Mouse (Mus musculus) activated CD4-positive, CD25-positive, alpha-beta regulatory T cell, adult 4 months (primary cell): ENCODE data around the gene Slc31a1. TPM values are rescaled to one million over a fixed set of nuclear protein-coding genes. Genes with fewer than 3 reads are reported as not detected.

Source experiments
- ATAC-seq: one replicate; pipeline ENCODE4 v1.8.0; 2017
- polyA plus RNA-seq, 2 experiments: library from polyadenylated mRNA; unstranded; fragments of 100-300 nt; shearing (Covaris generic); gene quantifications; one replicate each; pipeline ENCODE4 v1.2.1; 2017

Gene Slc31a1
- 10 to 100 TPM in 1 of 2 experiments, 1 to 10 TPM in 1; 9.7 to 11.0 TPM for polyA plus RNA-seq

DNA sequence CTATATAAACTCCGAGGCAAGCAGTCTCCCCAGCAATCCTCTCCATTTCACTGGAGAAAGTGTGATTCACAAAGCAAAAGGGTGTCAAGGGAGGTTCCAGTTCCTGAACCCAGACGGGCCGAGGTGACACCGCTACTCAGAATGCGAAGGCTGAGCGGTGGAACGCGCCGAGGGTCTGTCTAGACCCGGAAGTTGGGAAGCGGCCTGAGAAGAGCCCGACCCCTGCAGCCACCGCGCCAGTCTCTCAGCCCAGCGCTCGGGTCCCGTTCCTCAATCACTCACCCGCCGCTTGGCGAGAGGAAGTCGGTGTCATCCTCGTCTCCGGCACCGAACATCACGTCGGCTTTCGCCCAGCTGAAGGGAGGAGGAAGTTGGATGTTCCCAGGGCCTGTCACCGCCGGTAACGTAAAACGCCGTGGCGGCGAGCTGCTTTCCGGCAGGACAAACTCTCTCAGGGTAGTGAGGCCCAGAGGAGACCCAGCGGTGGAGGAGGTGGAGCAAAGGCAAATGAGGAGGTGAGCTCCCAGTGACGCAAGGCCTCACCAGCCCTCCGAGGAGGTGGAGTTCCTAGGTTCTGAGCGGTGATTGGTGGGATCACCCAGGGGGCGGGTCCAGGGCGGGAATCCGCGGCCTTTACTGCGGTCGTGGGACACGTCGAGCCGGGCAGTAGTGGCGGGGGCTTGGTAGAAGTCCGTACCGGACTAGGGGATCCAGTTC is at the start of gene Slc31a1, which contains the start of gene Fkbp15:
Gene Slc31a1 (plus strand): TSS at position 640 of the 717 bp plus-strand sequence.
Gene Fkbp15 (minus strand): TSS at position 461 of the 717 bp plus-strand sequence.
- peak; percentile 100 for ATAC-seq

DNA sequence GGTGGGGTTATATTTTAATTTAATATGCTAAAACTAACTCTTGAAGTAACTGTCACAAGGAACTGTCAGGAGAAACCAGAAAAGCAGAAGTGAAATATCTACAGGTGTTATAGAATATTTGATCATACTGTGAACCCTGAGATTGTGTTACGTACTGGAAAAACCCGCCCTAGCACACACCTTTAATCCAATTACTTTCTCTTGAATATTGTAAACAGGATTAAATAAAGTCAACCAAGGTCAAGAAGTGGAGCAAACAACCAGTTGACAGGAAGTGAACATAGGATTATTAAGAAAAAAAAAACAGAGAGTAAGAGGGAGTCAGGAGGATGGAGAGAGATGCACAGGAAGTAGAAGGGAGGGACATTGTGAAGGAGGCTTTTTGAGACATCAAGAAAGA is 47.7 kb upstream of the Slc31a1 start:
- no peak for ATAC-seq

DNA sequence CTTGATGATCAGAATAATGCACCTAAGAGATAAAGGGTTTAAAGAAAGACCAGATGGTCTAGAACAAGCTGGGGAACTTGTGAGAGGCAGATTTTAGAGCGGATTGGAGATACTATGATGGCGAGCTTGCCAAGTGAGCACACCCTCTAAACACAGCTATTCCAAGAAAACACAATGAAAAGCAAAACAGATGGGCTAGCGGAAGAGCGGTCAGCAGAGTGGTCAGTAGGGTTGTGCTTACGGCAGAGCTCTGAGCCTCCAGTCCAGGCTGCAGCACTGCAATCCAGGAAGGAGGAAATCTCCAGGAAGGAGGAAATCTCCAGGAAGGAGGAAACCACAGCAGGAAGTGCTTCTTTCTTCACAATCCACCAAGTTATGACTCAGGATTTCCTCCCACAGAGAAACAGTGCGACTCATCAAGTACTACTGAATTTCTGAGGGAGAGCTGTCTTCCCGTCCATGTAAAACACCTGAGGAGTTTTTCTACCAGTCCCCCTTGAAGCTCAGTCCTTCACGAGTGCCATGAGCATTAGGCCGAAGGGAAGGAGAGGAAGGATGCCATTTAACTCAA is 46.8 kb upstream of the Slc31a1 start:
- ATAC-seq, result no peak

DNA sequence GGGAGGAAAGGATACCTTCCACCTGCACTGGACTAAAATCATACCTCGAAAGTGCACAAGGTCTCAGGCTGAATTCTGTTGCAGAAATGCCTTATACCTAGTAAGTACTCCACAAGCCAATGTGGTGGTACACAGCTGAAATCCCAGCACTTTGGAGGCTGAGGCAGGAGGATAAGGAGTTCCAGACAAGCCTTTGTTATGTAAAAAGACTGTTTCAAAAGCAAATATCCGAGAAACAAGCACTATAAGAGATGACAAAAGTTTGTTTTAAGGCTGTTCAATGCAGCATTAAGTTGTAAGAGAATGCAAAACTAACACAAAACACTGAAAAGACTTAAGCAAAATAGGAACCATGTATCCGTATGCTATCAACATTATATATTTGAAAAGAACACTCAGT is 46.0 kb upstream of the Slc31a1 start:
- no peak for ATAC-seq

DNA sequence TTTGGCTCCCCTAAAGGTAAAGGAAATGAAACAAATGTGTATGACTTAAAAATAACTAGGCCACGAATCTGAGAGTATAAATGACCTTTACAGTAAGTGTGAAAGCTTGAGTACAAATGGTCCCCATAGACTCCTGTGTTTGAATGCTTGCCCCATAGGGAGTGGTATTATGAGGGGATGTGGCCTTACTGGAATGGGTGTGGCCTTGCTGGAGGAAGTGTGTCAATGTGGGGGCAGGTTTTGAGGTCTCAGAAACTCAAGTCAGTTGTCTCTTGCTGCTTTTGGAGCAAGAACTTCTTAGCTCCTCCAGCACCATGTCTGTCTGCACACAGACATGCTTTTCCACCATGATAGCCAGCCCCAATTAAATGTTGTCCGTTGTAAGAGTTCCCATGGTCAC is 44.1 kb upstream of the Slc31a1 start:
- ATAC-seq, result no peak

DNA sequence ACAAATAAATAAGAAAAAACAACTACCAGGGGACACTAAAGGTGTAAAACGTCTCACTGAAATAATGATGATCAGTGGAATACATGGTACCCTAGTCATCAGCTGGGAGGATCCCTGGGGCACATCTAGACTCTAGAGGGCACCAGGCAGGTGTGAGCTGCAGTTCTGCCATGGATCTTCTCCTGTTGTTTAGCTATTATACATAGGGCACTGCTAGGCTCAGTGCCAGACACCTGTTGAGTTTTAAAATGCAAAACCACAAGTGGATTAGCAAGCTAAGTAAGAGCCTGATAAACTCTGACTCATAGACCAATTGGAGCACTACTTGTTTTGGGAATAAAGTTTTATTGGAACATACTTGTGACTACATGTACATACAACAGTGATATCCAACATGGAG is 42.2 kb upstream of the Slc31a1 start:
- no peak for ATAC-seq

DNA sequence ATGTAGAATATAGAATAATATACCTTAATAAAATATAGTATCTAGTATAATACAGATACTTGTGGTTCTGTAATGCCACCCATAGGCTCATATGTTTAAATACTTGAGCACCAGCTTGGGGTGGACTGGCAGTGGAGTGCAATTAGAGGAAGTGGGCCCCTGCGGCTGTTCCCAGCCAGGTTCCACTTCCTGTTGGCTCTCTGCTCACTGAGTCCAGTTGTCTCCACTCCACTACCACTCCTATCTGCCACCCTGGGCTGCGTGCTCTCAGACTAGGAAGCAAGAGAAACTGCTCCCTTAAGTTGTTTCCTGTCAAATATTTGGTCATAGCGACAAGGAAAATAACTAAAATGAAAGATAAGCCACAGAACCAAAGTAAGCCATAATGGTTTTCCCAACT is 37.8 kb upstream of the Slc31a1 start:
- ATAC-seq, result no peak

DNA sequence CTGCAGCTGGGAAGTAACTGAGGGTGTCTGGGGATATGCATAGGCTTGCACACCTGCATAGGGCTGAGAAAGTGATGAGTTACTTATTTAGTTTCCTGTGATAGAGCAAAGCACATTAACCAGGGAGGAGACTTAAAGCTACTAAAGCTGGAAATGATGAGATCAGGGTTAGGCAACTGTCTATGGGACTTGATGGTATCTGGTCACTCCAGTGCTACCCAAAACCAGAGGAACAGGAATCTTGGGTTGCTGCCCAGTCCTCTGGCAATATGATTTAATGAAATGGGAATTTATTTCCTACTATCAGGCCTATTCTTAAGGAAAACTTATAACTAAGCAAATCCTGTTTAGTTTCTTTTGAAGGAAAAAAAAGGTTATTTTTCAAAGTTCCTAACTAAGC is 34.4 kb upstream of the Slc31a1 start:
- no peak for ATAC-seq

DNA sequence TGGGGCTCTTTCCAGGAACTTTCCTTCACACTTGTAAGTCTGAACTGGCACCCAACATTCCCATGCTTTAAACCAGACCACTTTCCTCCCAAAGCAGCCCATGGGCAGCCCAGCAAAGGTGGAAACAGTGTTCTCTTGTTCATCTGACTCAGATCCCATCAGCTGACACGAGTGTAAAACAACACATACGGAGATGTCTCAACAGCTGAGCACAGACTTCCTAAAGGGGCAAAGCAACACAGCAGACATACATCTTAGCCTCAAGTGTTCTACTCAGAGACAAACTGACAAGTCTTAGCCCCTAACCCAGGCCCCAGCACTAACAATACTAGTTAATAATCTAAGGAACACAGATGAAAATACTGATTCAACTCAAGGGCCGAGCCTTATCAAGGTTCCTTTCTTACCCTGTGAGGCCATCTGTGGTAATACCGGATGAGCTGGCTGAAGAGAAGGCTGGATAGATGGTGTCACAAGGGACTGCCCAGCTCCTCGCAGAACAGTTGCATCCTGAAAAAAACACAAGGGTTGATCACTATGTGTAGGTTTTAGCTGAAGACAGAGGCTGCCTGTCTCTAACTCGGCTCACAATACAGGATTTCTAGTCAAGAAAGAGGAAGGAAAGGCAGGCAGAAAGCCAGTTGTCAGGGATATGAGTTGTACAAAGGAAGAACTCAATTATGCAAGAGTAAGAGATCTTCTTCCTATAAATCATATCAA is 31.4 kb upstream of the Slc31a1 start:
- no peak for ATAC-seq

DNA sequence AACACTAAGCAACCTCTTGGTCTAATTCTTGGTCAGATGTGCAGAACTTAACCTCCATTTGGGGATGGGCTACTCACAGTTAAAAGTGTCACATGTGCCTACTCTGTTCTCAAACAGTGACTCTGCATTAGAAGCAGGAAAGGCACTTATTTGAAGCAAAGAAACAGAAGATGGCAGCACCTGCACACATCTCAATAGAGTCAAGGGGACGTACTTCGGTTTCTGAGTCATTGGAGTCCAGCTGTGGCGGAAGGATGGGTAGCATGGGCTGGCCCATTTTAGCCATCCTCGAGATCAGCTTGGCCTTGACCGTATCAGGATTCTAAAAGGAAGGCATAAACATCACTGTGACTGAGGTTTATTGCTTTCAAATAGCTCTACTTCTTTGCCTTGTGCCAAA is 28.6 kb upstream of the Slc31a1 start:
- no peak for ATAC-seq

DNA sequence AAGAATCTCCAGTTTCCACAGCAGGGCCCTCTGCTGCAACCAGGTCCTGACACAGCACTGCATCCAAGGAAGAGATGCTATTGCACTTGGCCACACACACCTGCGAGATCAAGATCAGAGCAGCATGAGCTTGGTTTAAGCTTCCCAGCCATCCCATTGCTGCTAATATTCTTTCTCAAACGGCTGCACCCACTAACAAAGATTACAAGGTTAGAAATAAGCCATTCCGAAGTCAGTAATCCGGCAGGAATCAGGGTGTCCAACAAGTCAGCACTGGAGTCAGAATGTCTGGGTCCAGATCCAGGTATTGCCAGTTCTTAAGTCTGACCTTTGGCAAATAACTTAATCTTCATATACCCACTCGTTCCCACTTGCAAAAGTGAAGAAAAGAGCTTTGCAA is 22.0 kb upstream of the Slc31a1 start:
- no peak for ATAC-seq

DNA sequence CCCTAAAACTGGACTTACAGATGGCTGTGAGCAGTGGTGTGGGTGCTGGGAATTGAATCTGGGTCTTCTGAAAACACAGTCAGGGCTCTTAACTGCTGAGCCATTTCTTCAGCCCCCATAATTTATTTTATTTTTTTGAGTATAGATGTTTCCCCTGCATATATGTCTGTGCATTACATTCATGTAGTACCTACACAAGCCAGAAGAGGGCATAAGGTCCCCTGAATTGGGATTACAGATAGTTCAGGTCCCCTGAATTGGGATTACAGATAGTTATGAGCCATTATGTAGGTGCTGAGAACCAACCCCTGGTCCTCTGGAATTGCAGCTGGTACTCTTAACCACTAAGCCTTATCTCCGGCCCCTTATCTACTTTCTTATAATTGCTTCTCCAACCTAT is 16.5 kb upstream of the Slc31a1 start:
- ATAC-seq, result no peak

DNA sequence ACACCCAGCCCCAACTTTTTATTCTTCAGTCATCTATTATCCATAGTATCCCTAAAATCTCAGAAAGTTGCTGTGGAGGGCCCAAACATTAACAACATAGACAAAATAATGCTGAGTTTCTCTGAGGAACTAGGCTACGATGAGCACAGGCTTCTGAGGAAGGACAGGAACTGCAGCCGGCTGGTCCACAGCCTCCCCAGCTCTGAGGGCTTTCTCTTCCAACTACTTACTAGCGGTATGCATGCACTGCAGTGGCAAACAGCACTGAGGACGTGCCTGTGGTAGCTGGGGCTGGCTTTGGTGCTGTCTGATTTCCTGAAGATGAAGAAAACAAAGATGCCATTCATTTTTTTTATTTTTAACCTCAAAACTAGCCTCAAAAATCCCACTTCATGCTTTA is 14.7 kb upstream of the Slc31a1 start:
- ATAC-seq, result no peak

DNA sequence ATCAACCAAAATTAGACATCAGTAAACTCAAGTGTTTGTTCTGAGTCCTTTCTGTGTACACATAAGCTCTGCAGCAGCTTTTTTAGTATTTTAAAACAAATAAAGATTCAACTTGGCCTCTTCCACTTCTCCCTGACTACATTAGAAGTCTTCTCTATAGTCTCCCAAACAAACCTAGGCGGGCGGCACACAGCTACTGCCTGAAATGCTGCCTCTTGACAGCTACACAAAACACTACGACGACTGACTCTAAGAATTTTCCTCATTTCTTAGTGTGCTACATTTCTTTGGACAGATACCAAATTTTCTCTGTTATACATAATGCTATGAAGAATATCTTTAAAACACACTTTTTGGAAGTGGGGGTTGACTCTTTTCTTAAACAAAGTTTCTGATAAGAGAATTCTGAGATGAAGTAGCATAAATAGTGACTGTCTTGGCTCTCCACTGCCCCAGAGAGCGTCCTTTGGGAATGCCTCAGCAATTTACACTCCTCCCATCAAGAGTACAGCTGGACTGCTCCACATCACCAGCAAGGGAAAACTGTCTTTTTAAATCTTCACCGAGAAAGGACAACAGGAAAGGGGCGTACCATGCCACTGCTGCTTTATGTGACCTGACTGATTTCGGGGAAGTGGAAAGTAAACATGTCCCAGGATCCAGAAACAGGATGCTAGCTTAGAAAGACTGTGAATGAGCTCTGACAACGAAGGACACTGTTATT is 12.8 kb upstream of the Slc31a1 start:
- ATAC-seq, result no peak

DNA sequence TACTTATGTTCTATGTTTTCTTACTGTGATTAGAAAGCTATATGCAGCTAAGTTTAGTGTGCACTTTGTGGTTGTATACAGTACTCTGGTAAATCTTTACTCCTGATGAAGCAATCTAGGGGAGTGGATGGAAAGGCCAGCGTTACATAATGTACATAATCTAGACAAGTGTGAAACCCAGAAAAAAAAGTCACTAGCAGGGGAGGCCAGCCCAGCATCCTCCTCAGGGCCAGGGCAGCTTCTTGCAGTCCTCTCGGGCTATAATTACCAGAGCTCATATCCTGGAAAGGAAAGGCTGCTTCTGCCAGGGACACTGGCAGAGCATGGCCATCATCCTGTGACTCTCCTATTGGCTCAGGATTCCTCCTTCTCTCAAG is 12.2 kb upstream of the Slc31a1 start:
- ATAC-seq, result no peak

DNA sequence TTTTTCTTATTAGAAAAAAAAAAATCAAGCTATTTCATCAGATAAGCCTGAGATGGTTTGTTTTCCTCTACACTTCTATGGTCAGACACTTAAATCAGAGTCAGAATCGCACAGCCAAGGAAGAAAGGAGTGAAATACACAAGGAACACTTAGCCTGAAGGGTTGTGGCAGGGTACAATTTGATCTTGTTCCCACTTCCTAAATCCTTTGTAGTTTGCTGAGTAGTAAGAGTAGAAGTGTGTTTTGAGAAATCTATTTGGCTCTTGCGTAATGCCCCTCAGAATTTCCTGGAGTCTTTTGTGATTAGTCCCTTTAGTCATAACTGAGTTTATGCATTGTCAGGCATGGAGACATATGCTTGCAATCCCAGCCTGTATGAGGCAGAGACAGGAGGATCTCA is 11.2 kb upstream of the Slc31a1 start:
- no peak for ATAC-seq

DNA sequence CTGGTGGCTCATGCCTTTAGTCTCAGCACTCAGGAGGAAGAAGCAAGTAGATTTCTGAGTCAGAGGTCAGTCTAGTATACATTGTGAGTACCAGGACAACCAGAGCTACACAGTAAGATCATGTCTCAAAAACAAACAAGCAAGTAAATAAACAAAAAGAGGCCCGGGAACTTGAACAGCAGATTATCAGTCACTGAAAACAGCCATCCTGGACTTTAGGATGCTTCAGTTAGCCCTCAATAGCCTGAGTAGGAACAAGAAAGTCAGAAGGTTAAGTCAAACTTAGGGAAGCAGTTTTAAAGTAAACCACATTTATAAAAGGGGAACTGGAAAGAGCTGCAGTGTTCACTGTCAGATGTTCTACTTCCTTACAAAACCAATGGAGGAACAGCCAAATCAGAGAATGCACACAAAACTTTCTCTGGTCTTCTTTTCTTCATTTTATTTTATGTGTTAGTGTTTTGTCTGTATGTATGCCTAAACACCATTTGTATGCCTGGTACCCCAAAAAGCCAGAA is 2.8 kb upstream of the Slc31a1 start:
- no peak for ATAC-seq

DNA sequence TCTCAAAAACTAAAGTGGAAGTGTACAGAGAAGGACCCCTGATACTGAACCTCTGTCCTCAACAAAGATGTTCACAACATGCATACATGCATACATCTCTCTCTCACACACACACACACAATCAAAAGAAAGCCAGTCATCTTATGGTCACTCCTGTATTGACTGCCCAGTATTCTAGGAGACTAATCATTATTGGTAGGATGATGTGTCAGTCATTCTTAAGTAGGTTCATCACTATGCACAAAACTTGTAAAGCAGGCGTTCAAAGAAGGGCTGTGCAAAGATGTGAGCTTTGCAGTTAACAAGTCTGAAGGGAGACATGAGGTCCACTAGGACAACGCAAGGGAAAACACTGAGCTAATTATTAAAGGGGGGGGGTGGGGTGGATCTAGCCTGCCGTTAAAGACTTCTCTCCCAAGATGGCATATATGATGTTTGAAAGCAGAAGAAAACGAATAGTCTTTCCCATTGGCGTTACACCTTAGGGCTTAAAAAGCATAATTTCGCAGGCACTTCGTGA is 1.2 kb upstream of the Slc31a1 start:
- no peak for ATAC-seq

DNA sequence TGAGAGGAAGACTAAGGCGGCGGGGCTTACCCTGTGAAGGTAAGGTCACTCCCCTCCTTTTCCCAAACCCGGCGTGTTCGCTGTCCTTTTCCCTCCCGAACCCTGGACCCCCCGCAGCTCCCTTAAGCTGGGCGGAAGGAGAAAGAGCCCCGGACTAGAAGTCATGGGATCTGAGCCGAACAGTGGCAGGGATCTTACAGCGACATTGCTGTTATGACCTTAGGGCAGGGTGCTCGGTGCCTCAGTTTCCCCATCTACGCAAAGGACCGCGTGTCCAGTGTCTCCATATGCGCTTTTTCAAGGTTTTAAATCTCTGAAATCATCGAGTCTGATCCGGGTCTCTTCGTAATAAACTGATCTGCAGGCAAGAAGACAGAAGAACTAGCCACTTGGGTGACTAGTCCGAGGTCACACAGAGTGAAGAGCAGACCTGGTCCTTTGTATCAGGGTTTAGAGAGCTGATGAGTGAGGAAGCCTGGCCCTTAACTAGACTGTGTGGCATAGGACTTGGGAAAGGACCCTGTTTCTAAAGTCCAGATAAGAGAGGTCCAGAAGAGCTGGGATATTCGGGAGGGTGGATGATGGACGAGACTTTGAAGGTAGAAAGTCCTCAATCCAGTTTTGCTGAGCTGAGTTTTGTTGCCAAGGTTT is 403 bp downstream of the Slc31a1 start:
- no peak for ATAC-seq

DNA sequence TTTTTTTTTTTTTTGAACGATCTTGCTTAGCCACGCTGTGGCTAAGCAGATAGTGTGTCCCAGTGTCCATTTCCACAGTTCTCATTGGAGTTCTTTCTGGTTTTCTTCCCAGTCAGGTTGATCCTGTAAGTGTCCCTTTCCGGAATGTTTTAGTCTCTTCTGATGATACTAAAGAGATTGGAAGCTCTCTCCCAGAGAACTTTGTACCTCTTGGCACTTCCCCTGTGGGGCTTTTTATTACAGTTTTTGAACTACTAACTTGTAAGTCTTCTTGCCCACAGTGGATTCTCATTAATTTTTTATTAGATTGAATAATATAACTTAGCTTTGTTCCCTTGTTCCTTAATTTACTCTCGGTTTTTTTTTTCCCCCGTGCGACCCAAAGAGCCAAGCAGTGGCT is 1.0 kb downstream of the Slc31a1 start:
- no peak for ATAC-seq

DNA sequence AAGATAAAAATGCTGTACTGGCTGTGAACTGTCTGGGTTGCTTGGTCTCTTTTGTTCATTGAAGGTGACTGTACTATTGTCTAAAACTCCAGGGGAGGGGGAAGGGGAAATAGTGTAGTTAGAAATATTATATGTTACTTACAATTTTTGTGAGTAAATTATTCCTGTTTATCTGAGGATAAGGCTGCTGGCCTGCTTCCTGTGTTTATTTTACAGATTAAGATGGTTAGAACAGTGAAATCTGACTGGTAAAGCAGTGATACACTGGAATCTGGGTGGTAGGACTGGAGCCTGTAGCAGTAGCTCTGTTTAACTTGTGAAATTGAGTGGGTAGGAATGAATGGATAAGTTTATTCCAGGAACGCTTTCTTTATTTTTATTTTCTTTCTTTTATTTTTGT is 1.5 kb downstream of the Slc31a1 start:
- no peak for ATAC-seq

DNA sequence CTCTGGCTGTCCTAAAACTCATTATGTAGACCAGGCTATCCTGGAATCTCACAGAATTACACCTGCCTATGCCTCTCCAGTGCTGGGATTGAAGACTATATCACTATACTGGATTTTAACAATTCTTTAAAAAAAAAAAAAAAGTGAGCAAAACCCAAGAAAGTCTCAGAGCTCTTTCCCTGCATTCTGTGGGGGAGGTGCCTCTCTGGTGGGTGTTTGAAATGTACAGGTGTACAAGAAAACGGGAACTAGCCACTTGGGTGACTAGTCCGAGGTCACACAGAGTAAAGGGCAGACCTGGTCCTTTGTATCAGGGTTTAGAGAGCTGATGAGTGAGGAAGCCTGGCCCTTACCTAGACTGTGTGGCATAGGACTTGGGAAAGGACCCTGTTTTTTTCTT is 1.9 kb downstream of the Slc31a1 start:
- no peak for ATAC-seq
